Mouse (Mus musculus): Measurements from ENCODE around the gene Ncdn. TPM values are rescaled to one million over a fixed set of nuclear protein-coding genes. Genes with fewer than 3 reads are reported as not detected.

The Ncdn gene
- polyA plus RNA-seq, 1 experiment from 2014 or later = 86.7 TPM

Other genes starting within 250 kb of the Ncdn start
- 8.7 and 9.1 TPM in 2 replicates for gene Ago4, start 220.0 kb downstream of the Ncdn start, polyA plus RNA-seq (2015; fragmentation: Nextera tagmentation; extraction: Ambion mirVana)
- gene Clspn, start 196.5 kb downstream of the Ncdn start, polyA plus RNA-seq (2015; fragmentation: Nextera tagmentation; extraction: Ambion mirVana) = 6.5 and 8.6 TPM in 2 replicates
- 7.2 and 7.6 TPM in 2 replicates for gene 5730409E04Rik, start 143.6 kb downstream of the Ncdn start, polyA plus RNA-seq (2015; fragmentation: Nextera tagmentation; extraction: Ambion mirVana)
- 464 and 490 TPM in 2 replicates for gene Psmb2, start 75.8 kb downstream of the Ncdn start, polyA plus RNA-seq (2015; fragmentation: Nextera tagmentation; extraction: Ambion mirVana)
- gene Tfap2e, start 17.2 kb downstream of the Ncdn start, polyA plus RNA-seq (2015; fragmentation: Nextera tagmentation; extraction: Ambion mirVana) = 0.18 TPM in 1 of 2 replicates, not detected in the other
- gene AU040320, start 106 bp upstream of the Ncdn start, polyA plus RNA-seq (2015; fragmentation: Nextera tagmentation; extraction: Ambion mirVana) = 38.3 and 41.3 TPM in 2 replicates
- 26.7 and 27.6 TPM in 2 replicates for gene Zmym4, start 214.7 kb upstream of the Ncdn start, polyA plus RNA-seq (2015; fragmentation: Nextera tagmentation; extraction: Ambion mirVana)